Mouse (Mus musculus) embryonic facial prominence, embryonic 11.5 days (tissue): ENCODE data around the gene Gnb5. TPM values are rescaled to one million over a fixed set of nuclear protein-coding genes. Genes with fewer than 3 reads are reported as not detected.

Experiments
- ATAC-seq: fragments of 200-750 bp; cut with Nextera tagmentation; replicated peaks from 2 replicates; pipeline ENCODE4 v1.8.0; 2017; ENCODE audit warnings: low read depth; ENCODE audit not compliant: insufficient number of reproducible peaks, low FRiP score, low TSS enrichment
- DNase-seq: peaks from one replicate; pipeline ENCODE4 v3.0.0-alpha.2; 2015; ENCODE audit warnings: low spot score
- H3K27ac ChIP-seq: fragments of 300-500 bp; sonication (generic); replicated peaks from 2 replicates; pipeline ENCODE4 v1.5.1; 2014; ENCODE audit warnings: mild to moderate bottlenecking, low read depth, low read length, control low read depth
- H3K27me3 ChIP-seq: fragments of 300-500 bp; sonication (generic); 2 replicates; pipeline ENCODE4 v1.6.1; 2014; ENCODE audit warnings: mild to moderate bottlenecking, low read length, moderate library complexity, mixed read lengths; ENCODE audit not compliant: control insufficient read depth, insufficient read depth
- H3K36me3 ChIP-seq: fragments of 300-500 bp; sonication (generic); replicated peaks from 2 replicates; pipeline ENCODE4 v1.6.1; 2014; ENCODE audit warnings: low read depth, mild to moderate bottlenecking, low read length, moderate library complexity, mixed read lengths; ENCODE audit not compliant: control insufficient read depth, insufficient read depth
- H3K4me1 ChIP-seq: fragments of 300-500 bp; sonication (generic); 2 replicates; pipeline ENCODE4 v1.6.1; 2014; ENCODE audit warnings: low read length, mixed read lengths; ENCODE audit not compliant: control insufficient read depth, insufficient read depth
- H3K4me2 ChIP-seq: fragments of 300-500 bp; sonication (generic); 2 replicates; pipeline ENCODE4 v1.6.1; 2014; ENCODE audit warnings: low read depth, mild to moderate bottlenecking, control low read depth, low read length, moderate library complexity
- H3K4me3 ChIP-seq: fragments of 300-500 bp; sonication (generic); 2 replicates; pipeline ENCODE4 v1.5.1; 2014; ENCODE audit warnings: low read depth, low read length, control low read depth
- H3K9ac ChIP-seq: fragments of 300-500 bp; sonication (generic); replicated peaks from 2 replicates; pipeline ENCODE4 v1.6.1; 2014; ENCODE audit warnings: mild to moderate bottlenecking, control low read depth, low read length
- H3K9me3 ChIP-seq: fragments of 300-500 bp; sonication (generic); replicated peaks from 2 replicates; pipeline ENCODE4 v1.6.1; 2016; ENCODE audit warnings: mild to moderate bottlenecking, low read length, inconsistent platforms, mixed read lengths; ENCODE audit not compliant: control insufficient read depth
- WGBS: fragments of 180-500 bp; shearing (Covaris S2); extraction: QIAGEN DNeasy Blood & Tissue Kit; methylation state at CpG from one replicate; pipeline ENCODE4 v1.1.7; 2014; 5-methylcytosine and 5-hydroxymethylcytosine counted together
- polyA plus RNA-seq: library from polyadenylated mRNA; unstranded; fragments of >200 nt; fragmentation: Nextera tagmentation; extraction: Ambion mirVana; gene quantifications from 2 replicates; pipeline ENCODE4 v1.2.1, GENCODE M21; 2014

The Gnb5 gene
- 32.0 and 34.3 TPM in 2 replicates for polyA plus RNA-seq

DNA sequence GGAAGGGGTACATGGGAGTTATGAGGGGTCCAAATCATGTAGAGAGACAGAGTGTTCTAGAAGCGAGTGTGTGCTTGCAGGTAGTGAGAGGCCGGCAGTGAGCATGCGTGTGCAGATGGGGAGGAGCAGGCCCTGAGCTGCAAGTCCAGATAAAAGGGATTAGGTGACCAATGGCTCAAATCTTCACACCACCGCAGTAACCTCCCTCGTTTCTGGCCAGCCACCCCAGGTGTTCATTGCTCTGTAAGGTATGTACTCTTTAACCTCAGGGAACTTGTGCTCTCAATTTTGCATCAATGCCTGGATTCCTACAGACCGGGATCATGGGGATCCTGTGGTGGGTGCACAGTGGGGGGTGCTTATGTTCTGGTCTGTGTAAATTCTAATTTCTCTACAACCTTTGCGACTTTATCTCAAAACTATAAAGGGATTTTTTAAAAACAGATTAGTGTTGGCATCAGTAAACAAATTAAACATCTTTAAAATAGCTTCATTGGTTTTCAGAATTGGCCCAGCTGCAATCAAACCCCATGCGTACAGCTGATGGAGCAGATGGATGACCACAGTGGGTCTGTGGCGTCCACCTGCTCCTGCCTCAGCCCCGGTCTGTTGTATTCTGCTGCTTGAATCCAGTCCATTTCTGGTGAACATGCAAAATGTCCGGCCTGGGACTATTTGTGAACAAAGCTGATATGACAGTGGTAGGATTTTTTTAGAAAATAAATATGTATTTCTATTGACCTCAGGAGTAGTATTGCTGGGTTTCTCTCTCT is at the start of gene Gnb5:
Gene Gnb5, plus strand, starts transcription at position 163 of the 773 bp plus-strand sequence.
- no peak within 1 kb of the TSS for H3K4me3 ChIP-seq
- no peaks in the 10 kb centered on the region for H3K9me3 ChIP-seq
- H3K4me1 ChIP-seq: no peaks in the 10 kb centered on the region
- WGBS: 82% methylated on average over 11 of the region's 11 CpGs
- no peak within 1 kb of the TSS for H3K4me2 ChIP-seq
- DNase-seq (no peak), ATAC-seq (no peak)
- no peaks in the 10 kb centered on the region for H3K36me3 ChIP-seq
- H3K9ac ChIP-seq: no peak within 1 kb of the TSS
- no peak within 1 kb of the TSS for H3K27ac ChIP-seq
- H3K27me3 ChIP-seq: no peaks in the 10 kb centered on the region

DNA sequence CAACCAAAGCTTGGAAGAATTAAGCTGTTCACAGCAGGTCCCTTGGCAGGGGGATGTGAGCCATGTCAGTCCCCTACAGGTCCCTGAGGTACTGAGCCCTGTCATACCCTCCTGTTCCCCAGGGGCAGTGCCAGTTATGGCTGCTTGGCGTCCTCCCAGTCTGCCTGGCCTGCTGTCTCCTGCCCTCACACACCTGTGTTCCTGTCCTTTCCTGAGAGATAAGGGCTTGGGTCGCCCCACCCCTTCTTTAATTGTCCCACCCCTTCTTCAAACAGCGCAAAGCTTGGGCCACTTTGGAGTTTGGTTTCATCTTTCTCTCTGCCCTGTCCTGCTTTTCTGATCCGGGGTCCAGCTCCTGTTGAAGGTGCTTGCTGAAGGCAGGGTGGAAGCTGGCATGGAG is 47.3 kb upstream of the Gnb5 start:
- Histone ChIP-seq H3K4me1 (peaks cover 3% of the 10 kb centered on the region; the same call in 1 of the 2 replicates), H3K36me3 (no peaks in the 10 kb centered on the region), H3K9ac (no peak overlapping the region), H3K4me3 (no peak overlapping the region), H3K27me3 (no peaks in the 10 kb centered on the region), H3K27ac (no peak overlapping the region), H3K4me2 (no peak overlapping the region), H3K9me3 (no peaks in the 10 kb centered on the region)
- ATAC-seq: no peak
- DNase-seq: no peak
- WGBS: 63% methylated on average over 4 of the region's 4 CpGs

- Histone ChIP-seq H3K4me3 (no peak overlapping the region), H3K36me3 (no peaks in the 10 kb centered on the region), H3K4me1 (peaks cover 3% of the 10 kb centered on the region; the same call in 1 of the 2 replicates), H3K27ac (no peak overlapping the region), H3K9ac (no peak overlapping the region), H3K27me3 (no peaks in the 10 kb centered on the region), H3K9me3 (no peaks in the 10 kb centered on the region), H3K4me2 (no peak overlapping the region)
- 87% methylated on average over 4 of the region's 4 CpGs for WGBS
- ATAC-seq (no peak), DNase-seq (peak; percentile 26)
Measured at GRCm38 (mm10) chr9:75259656-75260055, 46.4 kb upstream of the Gnb5 start.

DNA sequence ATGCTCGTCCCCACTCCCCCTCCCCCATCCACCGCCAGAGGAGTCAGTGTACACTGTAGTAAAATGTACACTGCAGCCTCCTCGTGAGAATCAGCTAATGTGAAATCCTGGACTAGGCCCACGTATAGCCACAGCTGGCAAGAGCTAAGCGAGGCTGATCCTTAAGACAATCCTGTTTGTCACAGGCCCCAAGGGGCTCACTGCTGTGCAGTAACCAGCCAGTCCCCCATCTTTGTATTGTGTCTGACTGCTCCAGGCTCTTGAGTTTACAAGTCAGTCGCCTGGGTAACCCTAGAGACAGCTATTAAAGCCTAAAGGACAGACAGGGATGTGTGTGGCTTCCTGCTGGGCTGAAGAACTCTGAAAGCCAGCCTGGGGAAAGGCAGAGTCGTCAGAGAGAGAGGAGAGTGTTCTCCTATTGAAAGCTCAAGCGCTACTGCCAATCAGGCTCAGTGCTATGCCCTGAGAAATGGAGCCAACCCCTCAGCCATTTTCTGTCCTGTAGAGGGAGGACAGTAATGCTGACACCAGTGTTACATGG is 44.7 kb upstream of the Gnb5 start:
- Histone ChIP-seq H3K4me3 (no peak overlapping the region), H3K27ac (no peak overlapping the region), H3K4me1 (peaks cover 3% of the 10 kb centered on the region; the same call in 1 of the 2 replicates), H3K9ac (no peak overlapping the region), H3K9me3 (no peaks in the 10 kb centered on the region), H3K36me3 (no peaks in the 10 kb centered on the region), H3K4me2 (no peak overlapping the region), H3K27me3 (no peaks in the 10 kb centered on the region)
- DNase-seq (peak; percentile 43), ATAC-seq (peak; percentile 79)
- WGBS: 11% methylated on average over 8 of the region's 8 CpGs

- no peak overlapping the region for H3K4me2 ChIP-seq
- no peak overlapping the region for H3K9ac ChIP-seq
- no peaks in the 10 kb centered on the region for H3K36me3 ChIP-seq
- H3K4me1 ChIP-seq: peaks cover 3% of the 10 kb centered on the region; the same call in 1 of the 2 replicates
- H3K9me3 ChIP-seq: no peaks in the 10 kb centered on the region
- DNase-seq (no peak), ATAC-seq (no peak)
- no peaks in the 10 kb centered on the region for H3K27me3 ChIP-seq
- no peak overlapping the region for H3K4me3 ChIP-seq
- 74% methylated on average over 8 of the region's 8 CpGs for WGBS
- no peak overlapping the region for H3K27ac ChIP-seq
Measured at GRCm38 (mm10) chr9:75262235-75262826, 43.8 kb upstream of the Gnb5 start.

- Histone ChIP-seq H3K27ac (no peak overlapping the region), H3K4me3 (no peak overlapping the region), H3K9ac (no peak overlapping the region), H3K36me3 (no peaks in the 10 kb centered on the region), H3K4me2 (no peak overlapping the region), H3K9me3 (no peaks in the 10 kb centered on the region), H3K4me1 (peaks cover 3% of the 10 kb centered on the region; the same call in 1 of the 2 replicates), H3K27me3 (no peaks in the 10 kb centered on the region)
- WGBS: 44% methylated on average over 3 of the region's 3 CpGs
- no peak for DNase-seq
- no peak for ATAC-seq
Measured at GRCm38 (mm10) chr9:75264008-75264718, 41.9 kb upstream of the Gnb5 start.

DNA sequence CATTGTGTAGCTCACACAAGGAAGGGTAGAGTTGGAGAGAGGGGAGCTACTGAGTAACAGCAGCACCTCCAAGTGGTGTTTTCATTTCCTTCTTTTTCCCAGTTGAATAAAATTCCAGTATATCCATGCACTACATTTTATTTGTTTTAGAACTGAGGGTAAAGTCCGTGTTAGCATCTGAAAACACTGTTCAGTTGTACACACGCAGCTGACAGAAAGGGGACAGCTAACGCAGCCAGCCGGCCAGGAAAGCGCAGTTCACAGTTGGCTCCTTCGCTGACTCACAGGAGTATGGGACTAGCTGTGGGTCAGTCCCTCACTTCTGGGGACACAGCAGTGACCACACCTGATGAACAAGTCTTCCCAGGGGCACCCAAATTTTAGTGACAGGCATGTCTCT is 38.9 kb upstream of the Gnb5 start:
- no peak overlapping the region for H3K27ac ChIP-seq
- H3K27me3 ChIP-seq: no peaks in the 10 kb centered on the region
- no peak for ATAC-seq

More for the DNA sequence above, 38.9 kb upstream of the Gnb5 start:
- no peak for DNase-seq
- Histone ChIP-seq H3K36me3 (no peaks in the 10 kb centered on the region), H3K4me3 (no peak overlapping the region), H3K4me2 (no peak overlapping the region), H3K9me3 (no peaks in the 10 kb centered on the region), H3K4me1 (no peaks in the 10 kb centered on the region), H3K9ac (no peak overlapping the region)
- WGBS: 76% methylated on average over 6 of the region's 6 CpGs
